8 mouse cellular contexts compared by ENCODE assay signal in the genomic region with DNA sequence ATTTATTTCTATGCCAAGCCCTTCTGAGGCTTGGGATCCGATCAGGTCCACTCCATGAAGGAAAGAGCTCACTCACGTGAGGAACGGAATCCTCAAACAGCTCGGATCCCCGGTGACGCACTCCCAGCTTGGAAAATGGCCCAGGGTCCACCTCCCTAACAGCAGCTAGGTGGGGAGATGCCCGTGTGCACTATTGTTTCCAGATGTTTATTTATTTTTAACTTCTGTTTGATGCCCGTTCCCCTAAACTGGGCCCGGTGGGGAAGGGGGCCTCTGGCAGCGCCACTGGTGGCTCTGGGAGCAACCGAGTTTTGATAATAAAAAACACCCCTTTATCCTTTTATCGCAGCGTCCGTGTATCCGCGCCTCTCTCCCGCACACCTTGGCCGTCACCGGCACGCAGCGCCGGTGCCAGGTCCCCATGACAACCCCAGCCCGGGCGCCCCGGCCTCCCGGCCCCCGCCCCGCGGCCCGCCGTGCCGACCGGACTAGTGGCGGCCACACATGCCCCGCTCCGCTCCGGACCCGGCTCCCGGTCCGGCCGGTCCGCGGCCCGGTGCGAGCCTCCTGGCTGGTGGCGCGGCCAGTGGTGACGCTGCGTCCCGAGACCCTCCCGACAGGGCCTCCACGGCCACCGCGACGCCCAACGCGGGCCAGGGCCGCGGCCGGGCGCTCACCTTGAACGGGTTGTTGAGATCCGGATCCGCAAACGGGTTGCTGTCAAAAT. TPM values are rescaled to one million over a fixed set of nuclear protein-coding genes. Genes with fewer than 3 reads are reported as not detected.
A peak's percentile ranks its signal among the peaks of the same experiment; 100 is the strongest.
DNase-seq lines count a peak whose midpoint lies in the region; ATAC-seq and TF ChIP-seq lines count a peak whose summit lies in the region.

No protein-coding gene starts in this region.

- TF ChIP-seq CTCF in liver, postnatal 0 days (IDR thresholded peaks at IDR 0.05; ENCODE audit: low read depth), result no peak

- H3K4me3 ChIP-seq in liver, postnatal 0 days (ENCODE audit: low read depth, low read length), result peak overlapping the region; percentile 74
- peak overlapping the region; percentile 98 for H3K4me3 ChIP-seq in neural tube, embryonic 13.5 days

- peak; percentile 48 for DNase-seq in 416B (ENCODE audit: low read depth)
- peak; percentile 64 for DNase-seq in embryo, embryonic 10.5 days (ENCODE audit: low spot score)
- DNase-seq in heart, adult 9 months (ENCODE audit: low spot score in 2 of 2), result peak; percentile 37 to 43
- DNase-seq in kidney, adult 9 months, result peak; percentile 50
- peak; percentile 43 for DNase-seq in liver, postnatal 0 days
- no peak for DNase-seq in c-Kit-positive CD71-positive TER-119-positive erythroid progenitor cells, embryonic 14.5 days (ENCODE audit: low spot score)

- no peaks in the 10 kb centered on the region for H3K27me3 ChIP-seq in liver, postnatal 0 days (ENCODE audit: insufficient read depth, low read length)
- no peaks in the 10 kb centered on the region for H3K27me3 ChIP-seq in neural tube, embryonic 13.5 days

- WGBS in liver, postnatal 0 days (ENCODE audit: insufficient replicate concordance), result 1% methylated on average over 64 of the region's 65 CpGs
- under 1% methylated on average over 65 of the region's 65 CpGs for WGBS in neural tube, embryonic 13.5 days

- H3K4me1 ChIP-seq in liver, postnatal 0 days (ENCODE audit: insufficient read depth), result peaks cover 12% of the 10 kb centered on the region
- peaks cover 41% of the 10 kb centered on the region for H3K4me1 ChIP-seq in neural tube, embryonic 13.5 days (replicated peaks)

- H3K9ac ChIP-seq in liver, postnatal 0 days (replicated peaks), result peak overlapping the region; percentile 74
- H3K9ac ChIP-seq in neural tube, embryonic 13.5 days, result peak overlapping the region; percentile 97

- H3K4me2 ChIP-seq in liver, postnatal 0 days (ENCODE audit: low read depth, low read length), result peak overlapping the region; percentile 78
- peak overlapping the region; percentile 77 for H3K4me2 ChIP-seq in neural tube, embryonic 13.5 days

- ATAC-seq in activated CD4-positive, CD25-positive, alpha-beta regulatory T cell, adult 4 months, result peak; percentile 9
- peak; percentile 47 for ATAC-seq in liver, postnatal 0 days
- peak; percentile 76 for ATAC-seq in neural tube, embryonic 13.5 days (ENCODE audit: low read depth)

- TF ChIP-seq EP300 in liver, postnatal 0 days (IDR thresholded peaks at IDR 0.05; ENCODE audit: low read depth), result no peak

- no peaks in the 10 kb centered on the region for H3K9me3 ChIP-seq in liver, postnatal 0 days (ENCODE audit: low read length)
- H3K9me3 ChIP-seq in neural tube, embryonic 13.5 days, result no peaks in the 10 kb centered on the region

- no peaks in the 10 kb centered on the region for H3K36me3 ChIP-seq in liver, postnatal 0 days (replicated peaks; ENCODE audit: insufficient read depth, low read length)
- H3K36me3 ChIP-seq in neural tube, embryonic 13.5 days, result no peaks in the 10 kb centered on the region

- peak overlapping the region; percentile 81 for H3K27ac ChIP-seq in liver, postnatal 0 days (ENCODE audit: low read depth)
- H3K27ac ChIP-seq in neural tube, embryonic 13.5 days (replicated peaks), result peak overlapping the region; percentile 91

RNA-seq across cellular contexts. Expression of a gene that starts 1.0 kb away (rescaled TPM):
- polyA plus RNA-seq in activated CD4-positive, CD25-positive, alpha-beta regulatory T cell, adult 4 months (2017; shearing (Covaris generic)), result 1 to 10 TPM; 1.4 to 2.0 TPM
- 12.0 and 13.8 TPM in 2 replicates for polyA plus RNA-seq in liver, postnatal 0 days (2015; fragmentation: Nextera tagmentation; extraction: Ambion mirVana)
- 111 and 130 TPM in 2 replicates for polyA plus RNA-seq in neural tube, embryonic 13.5 days (2015; fragmentation: Nextera tagmentation; extraction: Ambion mirVana)

Comparison
In these comparisons a context has a peak if more than half of its experiments do, and no peak if none do; other contexts are left out.
1. ATAC-seq: peak in every context shown above with its lines; median percentile 76 in neural tube, embryonic 13.5 days; 47 in liver, postnatal 0 days; 9 in activated CD4-positive, CD25-positive, alpha-beta regulatory T cell, adult 4 months.